In genomic region chr9:13574059-13574458, GRCm38 (mm10) we compare ENCODE assay signal across 11 mouse cellular contexts.
DNase-seq lines count a peak whose midpoint lies in the region; ATAC-seq and TF ChIP-seq lines count a peak whose summit lies in the region.
"Had no signal": no experiment of that assay in that cellular context is flagged by ENCODE, and none has a peak within 500 bp of the region (broad histone marks: within the 10 kb centered on the region; RNA-seq: fewer than 3 reads in every experiment).

No protein-coding gene starts in this region.

- H3K9ac ChIP-seq in lung, embryonic 14.5 days = no peak overlapping the region
- no peak overlapping the region for H3K9ac ChIP-seq in heart, adult 2 months (ENCODE audit: low read depth, low read length)
- H3K9ac ChIP-seq in forebrain, embryonic 12.5 days = no peak overlapping the region

- TF ChIP-seq CTCF in lung, embryonic 14.5 days (IDR thresholded peaks at IDR 0.05; ENCODE audit: low read depth) = no peak
- no peak for TF ChIP-seq CTCF in heart, adult 2 months (IDR thresholded peaks at IDR 0.05)

- no peaks in the 10 kb centered on the region for H3K9me3 ChIP-seq in lung, embryonic 14.5 days (ENCODE audit: low read depth, low read length)
- H3K9me3 ChIP-seq in forebrain, embryonic 12.5 days = peaks cover 6% of the 10 kb centered on the region; the same call in 1 of the 2 replicates

- no peaks in the 10 kb centered on the region for H3K79me2 ChIP-seq in heart, adult 2 months (replicated peaks; ENCODE audit: control insufficient read depth, insufficient read depth, low read length)

- DNase-seq in lung, embryonic 14.5 days = peak; percentile 30
- DNase-seq in lung, postnatal 25 days (ENCODE audit: low spot score) = no peak
- DNase-seq in heart, adult 2 months = peak; percentile 53 to 73
- DNase-seq in kidney, adult 8-10 months = peak; percentile 39 to 58
- DNase-seq in frontal cortex, adult 2 months (ENCODE audit: extremely low spot score in 1 of 2, low spot score in 1 of 2) = no peak
- DNase-seq in retina, embryonic 14.5 days (ENCODE audit: low spot score) = no peak
- DNase-seq: cerebellum, adult 11 months had no signal

- 56% methylated on average over 5 of the region's 5 CpGs for WGBS in lung, embryonic 14.5 days
- 22% methylated on average over 5 of the region's 5 CpGs for WGBS in heart, adult 2 months
- WGBS in forebrain, embryonic 12.5 days = 84% methylated on average over 5 of the region's 5 CpGs

- peaks cover 10% of the 10 kb centered on the region; the same call in 1 of the 2 replicates for H3K4me1 ChIP-seq in lung, embryonic 14.5 days (ENCODE audit: insufficient read depth)
- H3K4me1 ChIP-seq in heart, adult 2 months (ENCODE audit: control insufficient read depth, insufficient read depth, low read length) = peaks cover 11% of the 10 kb centered on the region
- H3K4me1 ChIP-seq in forebrain, embryonic 12.5 days = peaks cover 13% of the 10 kb centered on the region

- H3K4me3 ChIP-seq in lung, embryonic 14.5 days (ENCODE audit: low read depth, low read length) = no peak overlapping the region
- no peak overlapping the region for H3K4me3 ChIP-seq in heart, adult 2 months
- H3K4me3 ChIP-seq in forebrain, embryonic 12.5 days (replicated peaks) = no peak overlapping the region
- H3K4me3 ChIP-seq: forebrain, embryonic 10.5 days had no signal

- no peak for ATAC-seq in lung, embryonic 14.5 days (ENCODE audit: insufficient read depth)
- ATAC-seq in megakaryocyte progenitor cell, adult 5-6 weeks (replicated peaks; ENCODE audit: poor library complexity) = peak; percentile 86
- ATAC-seq in forebrain, embryonic 12.5 days (ENCODE audit: low FRiP score) = no peak
- ATAC-seq: intestine, postnatal 0 days had no signal

- intact Hi-C loops in heart, adult 2 months (cut with DNase I) = loop anchor here (2.0 to 5.0 kb wide), 3 partner anchors 79 to 327 kb away; partner anchors contain the start of genes Ccdc82 and Jrkl

- TF ChIP-seq POLR2A in heart, adult 2 months (IDR thresholded peaks at IDR 0.05; ENCODE audit: insufficient read depth, low read depth, low read length) = 0 out of 2 replicates have a peak, but pooled peaks have one; percentile 19

- H3K4me2 ChIP-seq in lung, embryonic 14.5 days = no peak overlapping the region
- no peak overlapping the region for H3K4me2 ChIP-seq in forebrain, embryonic 12.5 days

- H3K27ac ChIP-seq in lung, embryonic 14.5 days (ENCODE audit: low read depth) = no peak overlapping the region; the same call in 1 of the 2 replicates
- peak overlapping the region; percentile 75 for H3K27ac ChIP-seq in heart, adult 2 months
- H3K27ac ChIP-seq in forebrain, embryonic 12.5 days = no peak overlapping the region

- H3K27me3 ChIP-seq in lung, embryonic 14.5 days (ENCODE audit: insufficient read depth, low read length) = no peaks in the 10 kb centered on the region
- H3K27me3 ChIP-seq in heart, adult 2 months (ENCODE audit: control insufficient read depth, insufficient read depth, low read length) = no peaks in the 10 kb centered on the region
- peaks cover 20% of the 10 kb centered on the region; the same call in 1 of the 2 replicates for H3K27me3 ChIP-seq in forebrain, embryonic 12.5 days

- TF ChIP-seq EP300 in heart, adult 2 months (IDR thresholded peaks at IDR 0.05; ENCODE audit: insufficient read depth, low read depth, low read length) = peak; percentile 70; the same call in 1 of the 2 replicates

- H3K36me3 ChIP-seq in lung, embryonic 14.5 days (ENCODE audit: insufficient read depth) = no peaks in the 10 kb centered on the region
- H3K36me3 ChIP-seq in heart, adult 2 months (ENCODE audit: control insufficient read depth, insufficient read depth, low read length) = peaks cover 12% of the 10 kb centered on the region
- no peaks in the 10 kb centered on the region; the same call in 1 of the 2 replicates for H3K36me3 ChIP-seq in forebrain, embryonic 12.5 days (replicated peaks)
- H3K36me3 ChIP-seq: forebrain, embryonic 10.5 days had no signal

Comparison
In these comparisons a context has a peak if more than half of its experiments do, and no peak if none do; other contexts are left out.
1. DNase-seq: peak in lung, embryonic 14.5 days (single experiment), heart, adult 2 months (2 of 2) and kidney, adult 8-10 months (2 of 2); none in lung, postnatal 25 days (single experiment), frontal cortex, adult 2 months (0 of 2) and retina, embryonic 14.5 days (single experiment).